In the genomic region with DNA sequence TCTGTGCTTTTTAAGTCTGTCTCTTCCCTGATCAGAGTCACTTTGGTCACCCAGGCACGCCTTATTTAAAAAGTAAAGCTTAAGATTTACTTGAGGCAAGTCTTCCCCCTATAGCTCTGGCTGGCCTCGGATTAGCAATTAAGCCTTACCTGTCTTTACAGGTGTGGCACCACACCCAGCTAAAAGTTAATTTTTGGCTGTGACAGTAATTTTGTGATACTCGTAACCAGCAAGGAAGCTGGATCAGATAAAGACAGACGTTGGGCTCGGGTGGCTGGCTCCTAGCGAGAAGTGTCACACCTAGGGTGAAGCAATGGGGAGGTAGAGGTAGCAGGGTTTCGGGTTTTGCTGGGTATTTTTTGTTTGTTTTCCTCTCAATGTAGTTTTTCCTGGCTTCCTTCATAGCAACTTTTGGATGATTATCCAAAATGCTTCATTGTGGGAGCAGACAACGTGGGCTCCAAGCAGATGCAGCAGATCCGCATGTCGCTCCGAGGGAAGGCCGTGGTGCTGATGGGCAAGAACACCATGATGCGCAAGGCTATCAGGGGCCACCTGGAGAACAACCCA, we compare ENCODE assay signal across 8 mouse cellular contexts. TPM values are rescaled to one million over a fixed set of nuclear protein-coding genes. Genes with fewer than 3 reads are reported as not detected.
DNase-seq lines count a peak whose midpoint lies in the region; ATAC-seq lines count a peak whose summit lies in the region.
"Had no signal": no experiment of that assay in that cellular context is flagged by ENCODE, and none has a peak within 500 bp of the region (broad histone marks: within the 10 kb centered on the region; RNA-seq: fewer than 3 reads in every experiment).

No protein-coding gene starts in this region.

- H3K4me2 ChIP-seq in neural tube, embryonic 11.5 days (ENCODE audit: low read depth) = peak overlapping the region; percentile 77
- peak overlapping the region; percentile 83 for H3K4me2 ChIP-seq in forebrain, embryonic 13.5 days
- peak overlapping the region; percentile 85 for H3K4me2 ChIP-seq in liver, embryonic 12.5 days

- peak overlapping the region; percentile 93 for H3K4me3 ChIP-seq in neural tube, embryonic 11.5 days (ENCODE audit: low read depth, low read length)
- H3K4me3 ChIP-seq in forebrain, embryonic 13.5 days = peak overlapping the region; percentile 75
- H3K4me3 ChIP-seq in liver, embryonic 12.5 days = peak overlapping the region; percentile 89

- peaks cover 15% of the 10 kb centered on the region for H3K36me3 ChIP-seq in neural tube, embryonic 11.5 days (ENCODE audit: control insufficient read depth, insufficient read depth, low read length)
- H3K36me3 ChIP-seq in forebrain, embryonic 13.5 days (ENCODE audit: poor library complexity, severe bottlenecking) = peaks cover 40% of the 10 kb centered on the region
- peaks cover 42% of the 10 kb centered on the region for H3K36me3 ChIP-seq in liver, embryonic 12.5 days

- DNase-seq in neural tube, embryonic 11.5 days (ENCODE audit: low spot score) = no peak
- no peak for DNase-seq in neural tube, embryonic 10.5 days (ENCODE audit: extremely low spot score, low spot score)
- DNase-seq in right cerebral cortex, postnatal 4 days = no peak
- DNase-seq in urinary bladder, postnatal 36 days (ENCODE audit: low spot score in 2 of 2) = no peak
- DNase-seq in ovary, adult 18-20 months (ENCODE audit: low spot score) = no peak
- DNase-seq: kidney, adult 18-20 months had no signal

- no peak for ATAC-seq in neural tube, embryonic 11.5 days (ENCODE audit: insufficient read depth, low FRiP score, low TSS enrichment)
- ATAC-seq in forebrain, embryonic 13.5 days = no peak
- no peak for ATAC-seq in liver, embryonic 12.5 days

- peaks cover 3% of the 10 kb centered on the region; the same call in 1 of the 2 replicates for H3K4me1 ChIP-seq in neural tube, embryonic 11.5 days (ENCODE audit: control insufficient read depth, insufficient read depth, low read length)
- H3K4me1 ChIP-seq in forebrain, embryonic 13.5 days = peaks cover 38% of the 10 kb centered on the region
- peaks cover 68% of the 10 kb centered on the region for H3K4me1 ChIP-seq in liver, embryonic 12.5 days

- H3K9me3 ChIP-seq in neural tube, embryonic 11.5 days (ENCODE audit: control insufficient read depth, low read length) = no peaks in the 10 kb centered on the region
- no peaks in the 10 kb centered on the region for H3K9me3 ChIP-seq in forebrain, embryonic 13.5 days (replicated peaks)
- no peaks in the 10 kb centered on the region for H3K9me3 ChIP-seq in liver, embryonic 12.5 days (replicated peaks)

- no peaks in the 10 kb centered on the region for H3K27me3 ChIP-seq in neural tube, embryonic 11.5 days (ENCODE audit: control insufficient read depth, insufficient read depth, low read length)
- H3K27me3 ChIP-seq in forebrain, embryonic 13.5 days = no peaks in the 10 kb centered on the region
- no peaks in the 10 kb centered on the region for H3K27me3 ChIP-seq in liver, embryonic 12.5 days (replicated peaks)

- peak overlapping the region; percentile 95 for H3K9ac ChIP-seq in neural tube, embryonic 11.5 days (ENCODE audit: low read length)
- peak overlapping the region; percentile 93 for H3K9ac ChIP-seq in forebrain, embryonic 13.5 days
- peak overlapping the region; percentile 93 for H3K9ac ChIP-seq in liver, embryonic 12.5 days

- H3K27ac ChIP-seq in neural tube, embryonic 11.5 days (ENCODE audit: low read depth, low read length) = no peak overlapping the region
- H3K27ac ChIP-seq in forebrain, embryonic 13.5 days = no peak overlapping the region
- H3K27ac ChIP-seq in liver, embryonic 12.5 days = peak overlapping the region; percentile 88

- WGBS in neural tube, embryonic 11.5 days = 35% methylated on average over 13 of the region's 13 CpGs
- 44% methylated on average over 13 of the region's 13 CpGs for WGBS in forebrain, embryonic 13.5 days
- 9% methylated on average over 13 of the region's 13 CpGs for WGBS in liver, embryonic 12.5 days (ENCODE audit: insufficient replicate concordance)

RNA-seq across cellular contexts. Expression of a gene that starts 1.2 kb away (rescaled TPM):
- polyA plus RNA-seq in neural tube, embryonic 11.5 days (2014; fragmentation: Nextera tagmentation; extraction: Ambion mirVana) = 1,266 and 1,290 TPM in 2 replicates
- 1,081 and 1,088 TPM in 2 replicates for polyA plus RNA-seq in forebrain, embryonic 13.5 days (2015; fragmentation: Nextera tagmentation; extraction: Ambion mirVana)
- 1,698 and 1,725 TPM in 2 replicates for polyA plus RNA-seq in liver, embryonic 12.5 days (2016; fragmentation: Nextera tagmentation; extraction: Ambion mirVana)

RNA-seq across cellular contexts. Expression of a gene that starts 4.6 kb away (rescaled TPM):
- 38.6 and 42.6 TPM in 2 replicates for polyA plus RNA-seq in neural tube, embryonic 11.5 days (2014; fragmentation: Nextera tagmentation; extraction: Ambion mirVana)
- polyA plus RNA-seq in forebrain, embryonic 13.5 days (2015; fragmentation: Nextera tagmentation; extraction: Ambion mirVana) = 41.7 and 46.1 TPM in 2 replicates
- 36.7 and 38.0 TPM in 2 replicates for polyA plus RNA-seq in liver, embryonic 12.5 days (2016; fragmentation: Nextera tagmentation; extraction: Ambion mirVana)

RNA-seq across cellular contexts. Expression of a gene that starts 53.9 kb away (rescaled TPM):
- polyA plus RNA-seq in neural tube, embryonic 11.5 days (2014; fragmentation: Nextera tagmentation; extraction: Ambion mirVana) = 13.3 and 13.7 TPM in 2 replicates
- polyA plus RNA-seq in forebrain, embryonic 13.5 days (2015; fragmentation: Nextera tagmentation; extraction: Ambion mirVana) = 16.8 and 17.7 TPM in 2 replicates
- 17.4 and 20.1 TPM in 2 replicates for polyA plus RNA-seq in liver, embryonic 12.5 days (2016; fragmentation: Nextera tagmentation; extraction: Ambion mirVana)
